Mouse (Mus musculus): ENCODE data around the gene Uckl1.

Gene Uckl1

DNA sequence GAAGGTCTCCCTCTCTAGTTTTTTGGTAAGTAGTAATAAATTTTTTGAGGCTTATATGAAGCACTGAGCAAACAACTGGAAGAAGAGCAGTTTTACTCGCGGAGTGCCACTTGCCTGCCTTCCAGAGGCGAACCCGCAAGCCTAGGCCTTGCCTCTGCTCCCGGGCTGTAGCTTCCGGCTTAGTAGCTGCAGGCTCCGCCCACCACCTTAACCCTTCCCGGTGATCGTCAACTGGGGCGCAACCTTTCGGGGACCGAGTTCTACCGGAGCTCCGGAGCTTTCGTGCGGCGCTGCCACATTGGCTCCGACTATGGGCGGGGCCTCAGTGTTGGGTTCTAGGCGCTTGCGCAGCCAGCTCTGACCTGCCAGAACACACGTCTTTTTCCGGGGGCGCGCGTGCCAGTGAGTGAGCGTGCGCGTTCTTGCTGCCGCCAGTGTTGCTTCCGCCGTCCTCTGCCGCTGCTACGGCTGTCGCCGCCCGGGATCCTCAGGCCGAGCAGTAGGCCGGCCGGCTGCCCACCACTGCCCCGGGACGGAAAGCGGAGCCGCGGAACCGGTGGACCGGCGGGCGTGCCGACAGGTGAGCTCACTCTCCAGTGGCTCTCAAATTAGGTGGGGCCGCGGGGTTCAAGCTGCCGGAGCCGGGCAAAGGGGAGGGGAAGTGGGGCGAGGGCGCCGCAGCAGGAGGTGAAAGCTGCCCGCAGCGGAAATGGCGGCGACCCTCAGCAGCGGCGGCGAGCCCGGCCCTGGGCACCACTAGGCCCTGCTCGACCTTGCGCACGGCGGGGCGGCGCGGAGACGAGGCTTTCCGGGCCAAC lies 64.4 kb downstream of the Uckl1 start, which contains the start of gene Dnajc5:
Gene Dnajc5, plus strand, starts transcription at position 368 of the 818 bp plus-strand sequence.
- peak; percentile 90 for DNase-seq (ENCODE audit: low spot score)

- DNase-seq (ENCODE audit: low spot score) = no peak
These were observed 65.5 kb downstream of the Uckl1 start for GRCm38 (mm10) chr2:181519201-181519600.

Measured in ovary, postnatal 14 days (tissue).